Mouse (Mus musculus): ENCODE measurements around the gene Ache. TPM values are rescaled to one million over a fixed set of nuclear protein-coding genes. Genes with fewer than 3 reads are reported as not detected.

Ache gene
- polyA plus RNA-seq, 1 experiment, result 0.09 TPM

- no peak overlapping the region for H3K27ac ChIP-seq (ENCODE audit: control insufficient read depth, insufficient read depth, low read depth, low read length)
- TF ChIP-seq POLR2A (IDR thresholded peaks at IDR 0.05; ENCODE audit: control insufficient read depth, low read depth, low read length) (no peak), CTCF (IDR thresholded peaks at IDR 0.05; ENCODE audit: control insufficient read depth, insufficient read depth, insufficient replicate concordance, low read depth, low read length) (no peak)
- H3K4me3 ChIP-seq (ENCODE audit: control insufficient read depth, low read depth, low read length), result no peak overlapping the region
- peaks cover 13% of the 10 kb centered on the region for H3K4me1 ChIP-seq (ENCODE audit: control insufficient read depth, insufficient read depth, low read length)
- no peaks in the 10 kb centered on the region for H3K27me3 ChIP-seq (ENCODE audit: control insufficient read depth, insufficient read depth, low read length)
- H3K36me3 ChIP-seq (ENCODE audit: control insufficient read depth, insufficient read depth, low read length), result no peaks in the 10 kb centered on the region
Measured at GRCm38 (mm10) chr5:137337190-137337589, 49.9 kb downstream of the Ache start.

GRCm38 (mm10) chr5:137338256-137338655 is 50.9 kb downstream of the Ache start:
- Histone ChIP-seq H3K27me3 (ENCODE audit: control insufficient read depth, insufficient read depth, low read length) (no peaks in the 10 kb centered on the region), H3K36me3 (ENCODE audit: control insufficient read depth, insufficient read depth, low read length) (no peaks in the 10 kb centered on the region), H3K4me3 (ENCODE audit: control insufficient read depth, low read depth, low read length) (peak overlapping the region; percentile 82), H3K4me1 (ENCODE audit: control insufficient read depth, insufficient read depth, low read length) (peaks cover 13% of the 10 kb centered on the region), H3K27ac (ENCODE audit: control insufficient read depth, insufficient read depth, low read depth, low read length) (peak overlapping the region; percentile 72)
- peak; percentile 57; the same call in 1 of the 2 replicates for TF ChIP-seq POLR2A (IDR thresholded peaks at IDR 0.05; ENCODE audit: control insufficient read depth, low read depth, low read length)
- no peak for TF ChIP-seq CTCF (IDR thresholded peaks at IDR 0.05; ENCODE audit: control insufficient read depth, insufficient read depth, insufficient replicate concordance, low read depth, low read length)

GRCm38 (mm10) chr5:137338663-137339289 is 51.5 kb downstream of the Ache start:
- Histone ChIP-seq H3K27ac (ENCODE audit: control insufficient read depth, insufficient read depth, low read depth, low read length) (peak overlapping the region; percentile 72), H3K27me3 (ENCODE audit: control insufficient read depth, insufficient read depth, low read length) (no peaks in the 10 kb centered on the region), H3K4me1 (ENCODE audit: control insufficient read depth, insufficient read depth, low read length) (peaks cover 13% of the 10 kb centered on the region), H3K36me3 (ENCODE audit: control insufficient read depth, insufficient read depth, low read length) (no peaks in the 10 kb centered on the region), H3K4me3 (ENCODE audit: control insufficient read depth, low read depth, low read length) (peak overlapping the region; percentile 82)
- TF ChIP-seq CTCF (IDR thresholded peaks at IDR 0.05; ENCODE audit: control insufficient read depth, insufficient read depth, insufficient replicate concordance, low read depth, low read length) (no peak), POLR2A (IDR thresholded peaks at IDR 0.05; ENCODE audit: control insufficient read depth, low read depth, low read length) (no peak)

GRCm38 (mm10) chr5:137339290-137339979 is 52.1 kb downstream of the Ache start:
- H3K36me3 ChIP-seq (ENCODE audit: control insufficient read depth, insufficient read depth, low read length), result no peaks in the 10 kb centered on the region
- TF ChIP-seq CTCF (IDR thresholded peaks at IDR 0.05; ENCODE audit: control insufficient read depth, insufficient read depth, insufficient replicate concordance, low read depth, low read length), result no peak
- TF ChIP-seq POLR2A (IDR thresholded peaks at IDR 0.05; ENCODE audit: control insufficient read depth, low read depth, low read length), result no peak
- H3K4me1 ChIP-seq (ENCODE audit: control insufficient read depth, insufficient read depth, low read length), result peaks cover 13% of the 10 kb centered on the region
- H3K27me3 ChIP-seq (ENCODE audit: control insufficient read depth, insufficient read depth, low read length), result no peaks in the 10 kb centered on the region
- no peak overlapping the region for H3K27ac ChIP-seq (ENCODE audit: control insufficient read depth, insufficient read depth, low read depth, low read length)
- H3K4me3 ChIP-seq (ENCODE audit: control insufficient read depth, low read depth, low read length), result no peak overlapping the region

- Histone ChIP-seq H3K27ac (ENCODE audit: control insufficient read depth, insufficient read depth, low read depth, low read length) (no peak overlapping the region), H3K4me3 (ENCODE audit: control insufficient read depth, low read depth, low read length) (no peak overlapping the region), H3K27me3 (ENCODE audit: control insufficient read depth, insufficient read depth, low read length) (no peaks in the 10 kb centered on the region), H3K4me1 (ENCODE audit: control insufficient read depth, insufficient read depth, low read length) (peaks cover 13% of the 10 kb centered on the region), H3K36me3 (ENCODE audit: control insufficient read depth, insufficient read depth, low read length) (no peaks in the 10 kb centered on the region)
- TF ChIP-seq POLR2A (IDR thresholded peaks at IDR 0.05; ENCODE audit: control insufficient read depth, low read depth, low read length), result no peak
- no peak for TF ChIP-seq CTCF (IDR thresholded peaks at IDR 0.05; ENCODE audit: control insufficient read depth, insufficient read depth, insufficient replicate concordance, low read depth, low read length)
Measured at GRCm38 (mm10) chr5:137340222-137340621, 52.9 kb downstream of the Ache start.

GRCm38 (mm10) chr5:137342407-137343012 is 55.2 kb downstream of the Ache start:
- Histone ChIP-seq H3K4me1 (ENCODE audit: control insufficient read depth, insufficient read depth, low read length) (peaks cover 13% of the 10 kb centered on the region), H3K4me3 (ENCODE audit: control insufficient read depth, low read depth, low read length) (no peak overlapping the region), H3K27ac (ENCODE audit: control insufficient read depth, insufficient read depth, low read depth, low read length) (no peak overlapping the region), H3K27me3 (ENCODE audit: control insufficient read depth, insufficient read depth, low read length) (no peaks in the 10 kb centered on the region), H3K36me3 (ENCODE audit: control insufficient read depth, insufficient read depth, low read length) (no peaks in the 10 kb centered on the region)
- TF ChIP-seq POLR2A (IDR thresholded peaks at IDR 0.05; ENCODE audit: control insufficient read depth, low read depth, low read length) (no peak), CTCF (IDR thresholded peaks at IDR 0.05; ENCODE audit: control insufficient read depth, insufficient read depth, insufficient replicate concordance, low read depth, low read length) (no peak)

GRCm38 (mm10) chr5:137343412-137343811 is 56.1 kb downstream of the Ache start:
- Histone ChIP-seq H3K36me3 (ENCODE audit: control insufficient read depth, insufficient read depth, low read length) (no peaks in the 10 kb centered on the region), H3K27me3 (ENCODE audit: control insufficient read depth, insufficient read depth, low read length) (no peaks in the 10 kb centered on the region), H3K4me1 (ENCODE audit: control insufficient read depth, insufficient read depth, low read length) (peaks cover 13% of the 10 kb centered on the region), H3K4me3 (ENCODE audit: control insufficient read depth, low read depth, low read length) (no peak overlapping the region), H3K27ac (ENCODE audit: control insufficient read depth, insufficient read depth, low read depth, low read length) (no peak overlapping the region)
- TF ChIP-seq CTCF (IDR thresholded peaks at IDR 0.05; ENCODE audit: control insufficient read depth, insufficient read depth, insufficient replicate concordance, low read depth, low read length), result no peak

All from testis, adult 2 months (tissue).